Mouse (Mus musculus) layer of hippocampus, postnatal 36 days (tissue): Measurements from ENCODE around the gene Vhl. TPM values are rescaled to one million over a fixed set of nuclear protein-coding genes. Genes with fewer than 3 reads are reported as not detected.
"Not testable (repeated sequence)": the region's sequence is repeated elsewhere in the genome, so short reads cannot be mapped to it uniquely, and the experiment has no call there.

Experiments used
- DNase-seq, 2 experiments: peaks; one replicate each; pipeline ENCODE4 v3.0.0; 2022
- total RNA-seq, 2 experiments: library from RNA; stranded (reverse); gene quantifications; 2 replicates each; pipeline ENCODE4 v1.2.3; 2021

Gene Vhl
- total RNA-seq, 2 experiments from 2014 or later, result 50.8 to 50.9 TPM

GRCm38 (mm10) chr6:113661353-113662241 is 37.8 kb downstream of the Vhl start:
- DNase-seq, result no peak

GRCm38 (mm10) chr6:113662964-113663700 is 39.4 kb downstream of the Vhl start:
- DNase-seq, result no peak

GRCm38 (mm10) chr6:113664305-113664704 is 40.5 kb downstream of the Vhl start:
- DNase-seq, result no peak

- no peak for DNase-seq
Observed at GRCm38 (mm10) chr6:113667611-113668122, 43.9 kb downstream of the Vhl start.

- DNase-seq, result no peak
Observed at GRCm38 (mm10) chr6:113668287-113669154, 44.8 kb downstream of the Vhl start.

GRCm38 (mm10) chr6:113669821-113670220 is 46.1 kb downstream of the Vhl start:
- DNase-seq, result no peak

- DNase-seq, result not testable (repeated sequence)
Observed at GRCm38 (mm10) chr6:113672029-113672428, 48.3 kb downstream of the Vhl start.

- no peak for DNase-seq
Observed at GRCm38 (mm10) chr6:113672989-113673388, 49.2 kb downstream of the Vhl start.

- no peak for DNase-seq
Observed at GRCm38 (mm10) chr6:113675234-113675633, 51.5 kb downstream of the Vhl start.

- no peak for DNase-seq
Observed at GRCm38 (mm10) chr6:113675991-113676390, 52.2 kb downstream of the Vhl start.

- DNase-seq, result no peak
Observed at GRCm38 (mm10) chr6:113677070-113677734, 53.4 kb downstream of the Vhl start.

GRCm38 (mm10) chr6:113678246-113679012 is 54.7 kb downstream of the Vhl start:
- peak in 1 of 2 experiments; percentile 33 for DNase-seq

GRCm38 (mm10) chr6:113679993-113680566 is 56.3 kb downstream of the Vhl start:
- no peak for DNase-seq

Other genes starting within 250 kb of the Vhl start
- 10 to 100 TPM; 53.4 to 56.1 TPM for gene Tada3, start 246.1 kb upstream of the Vhl start, total RNA-seq
- 100 to 1,000 TPM; 296 to 329 TPM for gene Arpc4, start 245.8 kb upstream of the Vhl start, total RNA-seq
- gene Ttll3, start 234.7 kb upstream of the Vhl start, total RNA-seq, result 10 to 100 TPM; 17.8 to 19.3 TPM
- 10 to 100 TPM; 31.1 to 32.4 TPM for gene Rpusd3, start 204.6 kb upstream of the Vhl start, total RNA-seq
- gene Cidec, start 188.2 kb upstream of the Vhl start, total RNA-seq, result not detected
- 10 to 100 TPM; 43.4 to 50.6 TPM for gene Jagn1, start 181.4 kb upstream of the Vhl start, total RNA-seq
- under 1 TPM; 0.25 to 0.27 TPM for gene Il17re, start 165.5 kb upstream of the Vhl start, total RNA-seq
- gene Il17rc, start 152.5 kb upstream of the Vhl start, total RNA-seq, result 1 to 10 TPM; 6.4 to 9.7 TPM
- gene Creld1, start 140.7 kb upstream of the Vhl start, total RNA-seq, result 100 to 1,000 TPM; 122 to 133 TPM
- 10 to 100 TPM; 52.8 to 54.1 TPM for gene Prrt3, start 122.0 kb upstream of the Vhl start, total RNA-seq
- 10 to 100 TPM; 75.1 to 82.0 TPM for gene Emc3, start 92.3 kb upstream of the Vhl start, total RNA-seq
- gene Fancd2, start 92.3 kb upstream of the Vhl start, total RNA-seq, result 1 to 10 TPM; 1.9 to 2.5 TPM
- gene Fancd2os, start 23.2 kb upstream of the Vhl start, total RNA-seq, result under 1 TPM; 0.28 to 0.50 TPM
- 100 to 1,000 TPM; 224 to 232 TPM for gene Brk1, start 19.2 kb upstream of the Vhl start, total RNA-seq
- 10 to 100 TPM; 15.3 to 24.8 TPM for gene Irak2, start 14.5 kb downstream of the Vhl start, total RNA-seq
- 10 to 100 TPM; 52.5 to 60.7 TPM for gene Tatdn2, start 73.1 kb downstream of the Vhl start, total RNA-seq
- gene Ghrl, start 95.9 kb downstream of the Vhl start, total RNA-seq, result not detected
- gene Sec13, start 116.8 kb downstream of the Vhl start, total RNA-seq, result 10 to 100 TPM; 70.8 to 74.3 TPM